Mouse (Mus musculus) testis, adult 2 months (tissue): ENCODE data around the gene Olfr63.
"Not testable (repeated sequence)": the region's sequence is repeated elsewhere in the genome, so short reads cannot be mapped to it uniquely, and the experiment has no call there.

Experiments used
- CTCF ChIP-seq: fragments of 200-500 bp; IDR thresholded peaks from 2 replicates; pipeline ENCODE4 v1.5.1; 2012; ENCODE audit warnings: low read depth, mild to moderate bottlenecking, inconsistent platforms, low read length, moderate library complexity; ENCODE audit not compliant: control insufficient read depth, insufficient read depth, insufficient replicate concordance
- POLR2A ChIP-seq: fragments of 200-500 bp; IDR thresholded peaks from 2 replicates; pipeline ENCODE4 v1.6.1; 2012; ENCODE audit warnings: low read depth, mild to moderate bottlenecking, inconsistent platforms, low read length, moderate library complexity; ENCODE audit not compliant: control insufficient read depth

DNA sequence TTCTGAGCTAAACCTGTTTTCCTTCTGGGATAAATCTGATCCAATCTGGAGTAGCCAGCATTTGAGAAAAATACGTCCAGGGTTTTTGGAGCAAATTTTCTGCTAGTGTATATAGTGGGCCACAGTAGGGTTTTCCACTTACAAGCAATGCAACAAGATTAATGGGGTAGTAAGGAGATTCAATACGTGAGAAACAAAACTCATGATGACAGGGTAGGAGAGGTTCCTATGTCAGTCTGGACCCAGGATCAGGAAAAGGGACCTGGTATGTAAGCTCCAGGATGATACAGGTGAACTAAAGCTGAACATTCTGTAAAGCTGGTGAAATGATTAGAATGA, 9.2 kb upstream of the Olfr63 start:
- not testable (repeated sequence) for TF ChIP-seq CTCF, POLR2A
